Mouse (Mus musculus) limb, embryonic 12.5 days (tissue): ENCODE measurements around the gene Eci1. TPM values are rescaled to one million over a fixed set of nuclear protein-coding genes. Genes with fewer than 3 reads are reported as not detected.

Experiments
- ATAC-seq: fragments of 200-750 bp; cut with Nextera tagmentation; 2 replicates; pipeline ENCODE4 v1.8.0; 2017; ENCODE audit warnings: low read depth, moderate TSS enrichment; ENCODE audit not compliant: insufficient number of reproducible peaks, insufficient read depth, low FRiP score, low TSS enrichment
- H3K27ac ChIP-seq: fragments of 300-500 bp; sonication (generic); 2 replicates; pipeline ENCODE4 v1.5.1; 2016; ENCODE audit warnings: mild to moderate bottlenecking, moderate library complexity
- H3K27me3 ChIP-seq: fragments of 300-500 bp; sonication (generic); 2 replicates; pipeline ENCODE4 v1.6.1; 2016; ENCODE audit warnings: mild to moderate bottlenecking, moderate library complexity
- H3K36me3 ChIP-seq: fragments of 300-500 bp; sonication (generic); 2 replicates; pipeline ENCODE4 v1.6.1; 2016; ENCODE audit warnings: mild to moderate bottlenecking, moderate library complexity
- H3K4me1 ChIP-seq: fragments of 300-500 bp; sonication (generic); replicated peaks from 2 replicates; pipeline ENCODE4 v1.6.1; 2016
- H3K4me2 ChIP-seq: fragments of 300-500 bp; sonication (generic); 2 replicates; pipeline ENCODE4 v1.6.1; 2016; ENCODE audit warnings: mild to moderate bottlenecking, moderate library complexity
- H3K4me3 ChIP-seq: fragments of 300-500 bp; sonication (generic); replicated peaks from 2 replicates; pipeline ENCODE4 v1.5.1; 2016; ENCODE audit warnings: mild to moderate bottlenecking
- H3K9ac ChIP-seq: fragments of 300-500 bp; sonication (generic); replicated peaks from 2 replicates; pipeline ENCODE4 v1.6.1; 2016; ENCODE audit warnings: mild to moderate bottlenecking, moderate library complexity
- H3K9me3 ChIP-seq: fragments of 300-500 bp; sonication (generic); 2 replicates; pipeline ENCODE4 v1.6.1; 2016; ENCODE audit warnings: mild to moderate bottlenecking, moderate library complexity
- WGBS: fragments of 180-500 bp; shearing (Covaris S2); methylation state at CpG from one replicate; pipeline ENCODE4 v1.1.7; 2016; 5-methylcytosine and 5-hydroxymethylcytosine counted together
- polyA plus RNA-seq: library from polyadenylated mRNA; unstranded; fragments of >200 nt; fragmentation: Nextera tagmentation; extraction: Ambion mirVana; gene quantifications from 2 replicates; pipeline ENCODE4 v1.2.1, GENCODE M21; 2016

Eci1 gene
- 95.6 and 102 TPM in 2 replicates for polyA plus RNA-seq

GRCm38 (mm10) chr17:24426471-24427169 lies at the start of gene Eci1:
TSS of gene Eci1 (plus strand) at chr17:24426641.
- Histone ChIP-seq H3K9me3 (no peaks in the 10 kb centered on the region), H3K27ac (peak within 1 kb of the TSS; percentile 98), H3K27me3 (no peaks in the 10 kb centered on the region), H3K4me2 (peak within 1 kb of the TSS; percentile 65), H3K36me3 (peaks cover 38% of the 10 kb centered on the region), H3K4me1 (peaks cover 20% of the 10 kb centered on the region), H3K9ac (peak within 1 kb of the TSS; percentile 93), H3K4me3 (peak within 1 kb of the TSS; percentile 71)
- ATAC-seq: peak; percentile 94
- WGBS: under 1% methylated on average over 48 of the region's 48 CpGs

GRCm38 (mm10) chr17:24378496-24378895 lies 47.9 kb upstream of the Eci1 start:
- H3K4me2 ChIP-seq: no peak overlapping the region
- WGBS: 80% methylated on average over 2 of the region's 2 CpGs
- ATAC-seq: no peak
- 0 out of 2 replicates have a peak, but pooled peaks cover 3% of the 10 kb centered on the region for H3K4me1 ChIP-seq
- H3K9me3 ChIP-seq: no peaks in the 10 kb centered on the region
- peaks cover 2% of the 10 kb centered on the region; the same call in 1 of the 2 replicates for H3K36me3 ChIP-seq
- no peaks in the 10 kb centered on the region for H3K27me3 ChIP-seq
- no peak overlapping the region for H3K9ac ChIP-seq
- H3K4me3 ChIP-seq: no peak overlapping the region
- no peak overlapping the region for H3K27ac ChIP-seq

GRCm38 (mm10) chr17:24383789-24384188 lies 42.7 kb upstream of the Eci1 start:
- no peak overlapping the region for H3K4me3 ChIP-seq
- peaks cover 3% of the 10 kb centered on the region; the same call in 1 of the 2 replicates for H3K27me3 ChIP-seq
- H3K9ac ChIP-seq: no peak overlapping the region
- no peak for ATAC-seq
- H3K4me1 ChIP-seq: no peaks in the 10 kb centered on the region
- no peaks in the 10 kb centered on the region for H3K9me3 ChIP-seq
- no peak overlapping the region for H3K4me2 ChIP-seq
- H3K36me3 ChIP-seq: peaks cover 2% of the 10 kb centered on the region; the same call in 1 of the 2 replicates
- no peak overlapping the region for H3K27ac ChIP-seq
- 77% methylated on average over 8 of the region's 8 CpGs for WGBS

GRCm38 (mm10) chr17:24388711-24389110 lies 37.7 kb upstream of the Eci1 start:
- no peak overlapping the region for H3K4me3 ChIP-seq
- 77% methylated on average over 5 of the region's 5 CpGs for WGBS
- no peak for ATAC-seq

GRCm38 (mm10) chr17:24389865-24390264 lies 36.6 kb upstream of the Eci1 start:
- 6% methylated on average over 2 of the region's 2 CpGs for WGBS
- H3K27me3 ChIP-seq: peaks cover 5% of the 10 kb centered on the region; the same call in 1 of the 2 replicates
- H3K27ac ChIP-seq: no peak overlapping the region
- 0 out of 2 replicates have a peak, but pooled peaks cover 2% of the 10 kb centered on the region for H3K36me3 ChIP-seq
- H3K9ac ChIP-seq: no peak overlapping the region
- no peak overlapping the region for H3K4me3 ChIP-seq
- no peak for ATAC-seq
- H3K4me2 ChIP-seq: no peak overlapping the region
- no peaks in the 10 kb centered on the region for H3K9me3 ChIP-seq
- no peaks in the 10 kb centered on the region for H3K4me1 ChIP-seq

More at GRCm38 (mm10) chr17:24388711-24389110, 37.7 kb upstream of the Eci1 start:
- H3K4me2 ChIP-seq: no peak overlapping the region
- no peaks in the 10 kb centered on the region for H3K4me1 ChIP-seq
- no peaks in the 10 kb centered on the region for H3K9me3 ChIP-seq
- 0 out of 2 replicates have a peak, but pooled peaks cover 2% of the 10 kb centered on the region for H3K36me3 ChIP-seq
- no peak overlapping the region for H3K27ac ChIP-seq
- H3K27me3 ChIP-seq: peaks cover 5% of the 10 kb centered on the region; the same call in 1 of the 2 replicates
- no peak overlapping the region for H3K9ac ChIP-seq

- H3K9me3 ChIP-seq: no peaks in the 10 kb centered on the region
These were observed 35.3 kb upstream of the Eci1 start for GRCm38 (mm10) chr17:24391149-24391548.

GRCm38 (mm10) chr17:24393527-24393926 lies 32.9 kb upstream of the Eci1 start:
- Histone ChIP-seq H3K4me3 (no peak overlapping the region), H3K27me3 (peaks cover 4% of the 10 kb centered on the region; the same call in 1 of the 2 replicates), H3K27ac (no peak overlapping the region), H3K4me1 (no peaks in the 10 kb centered on the region), H3K36me3 (0 out of 2 replicates have a peak, but pooled peaks cover 2% of the 10 kb centered on the region), H3K9ac (no peak overlapping the region), H3K4me2 (no peak overlapping the region), H3K9me3 (no peaks in the 10 kb centered on the region)
- ATAC-seq: no peak
- WGBS: 18% methylated on average over 4 of the region's 4 CpGs

More at GRCm38 (mm10) chr17:24391149-24391548, 35.3 kb upstream of the Eci1 start:
- H3K9ac ChIP-seq: no peak overlapping the region
- 0 out of 2 replicates have a peak, but pooled peaks cover 2% of the 10 kb centered on the region for H3K36me3 ChIP-seq
- peaks cover 5% of the 10 kb centered on the region; the same call in 1 of the 2 replicates for H3K27me3 ChIP-seq
- no peak overlapping the region for H3K4me2 ChIP-seq
- H3K27ac ChIP-seq: no peak overlapping the region
- WGBS: 62% methylated on average over 8 of the region's 8 CpGs
- H3K4me1 ChIP-seq: no peaks in the 10 kb centered on the region
- H3K4me3 ChIP-seq: no peak overlapping the region
- ATAC-seq: no peak

GRCm38 (mm10) chr17:24394456-24394855 lies 32.0 kb upstream of the Eci1 start:
- Histone ChIP-seq H3K4me1 (no peaks in the 10 kb centered on the region), H3K9me3 (no peaks in the 10 kb centered on the region), H3K4me3 (no peak overlapping the region), H3K9ac (no peak overlapping the region), H3K27me3 (no peaks in the 10 kb centered on the region; the same call in 1 of the 2 replicates), H3K36me3 (0 out of 2 replicates have a peak, but pooled peaks cover 2% of the 10 kb centered on the region), H3K4me2 (no peak overlapping the region), H3K27ac (no peak overlapping the region)
- ATAC-seq: no peak
- 85% methylated on average over 7 of the region's 7 CpGs for WGBS

GRCm38 (mm10) chr17:24402371-24402770 lies 24.1 kb upstream of the Eci1 start:
- Histone ChIP-seq H3K27ac (no peak overlapping the region), H3K4me1 (no peaks in the 10 kb centered on the region), H3K4me3 (no peak overlapping the region), H3K27me3 (no peaks in the 10 kb centered on the region), H3K9ac (no peak overlapping the region), H3K36me3 (0 out of 2 replicates have a peak, but pooled peaks cover 5% of the 10 kb centered on the region), H3K4me2 (no peak overlapping the region), H3K9me3 (no peaks in the 10 kb centered on the region)
- no peak for ATAC-seq
- 79% methylated on average over 3 of the region's 3 CpGs for WGBS

- H3K27me3 ChIP-seq: no peaks in the 10 kb centered on the region
- H3K27ac ChIP-seq: no peak overlapping the region
- no peak for ATAC-seq
- H3K9me3 ChIP-seq: no peaks in the 10 kb centered on the region
- 90% methylated on average over 12 of the region's 12 CpGs for WGBS
- H3K36me3 ChIP-seq: peaks cover 50% of the 10 kb centered on the region
- no peak overlapping the region for H3K4me2 ChIP-seq
- no peak overlapping the region for H3K9ac ChIP-seq
- no peaks in the 10 kb centered on the region for H3K4me1 ChIP-seq
- no peak overlapping the region for H3K4me3 ChIP-seq
These were observed 19.2 kb upstream of the Eci1 start for GRCm38 (mm10) chr17:24407116-24407803.

- H3K4me3 ChIP-seq: peak overlapping the region; percentile 88
- no peaks in the 10 kb centered on the region for H3K27me3 ChIP-seq
- H3K36me3 ChIP-seq: peaks cover 54% of the 10 kb centered on the region
- H3K4me1 ChIP-seq: peaks cover 24% of the 10 kb centered on the region
- H3K9me3 ChIP-seq: no peaks in the 10 kb centered on the region
- peak overlapping the region; percentile 93 for H3K9ac ChIP-seq
- ATAC-seq: no peak
- peak overlapping the region; percentile 96 for H3K4me2 ChIP-seq
- peak overlapping the region; percentile 75 for H3K27ac ChIP-seq
- 38% methylated on average over 22 of the region's 22 CpGs for WGBS
These were observed 12.8 kb upstream of the Eci1 start for GRCm38 (mm10) chr17:24413557-24414211.
